Mouse (Mus musculus) Patski (cell line): Measurements from ENCODE around the gene Ccdc88c. TPM values are rescaled to one million over a fixed set of nuclear protein-coding genes. Genes with fewer than 3 reads are reported as not detected.
A peak's percentile ranks its signal among the peaks of the same experiment; 100 is the strongest.

ENCODE experiments used
- ATAC-seq: fragments of 100-300 bp; one replicate; pipeline ENCODE4 v1.8.0; 2021
- CTCF ChIA-PET: fragments of 350-600 bp; sonication (Branson Sonifier 250); formaldehyde crosslinking; loops from one replicate; lab custom pipeline; 2022; ENCODE audit warnings: inconsistent platforms; lab: Charles Lee
- POLR2A ChIA-PET: fragments of 350-600 bp; sonication (Branson Sonifier 250); formaldehyde crosslinking; loops from one replicate; lab custom pipeline; 2022; ENCODE audit warnings: antibody characterized with exemption, inconsistent platforms; lab: Charles Lee
- DNase-seq: peaks from one replicate; pipeline ENCODE4 v3.0.0-alpha.2; 2011; ENCODE audit warnings: low read depth, low spot score
- H3K27me3 ChIP-seq: fragments of 371-371 bp; one replicate; pipeline ENCODE4 v1.5.1; 2021
- CTCF ChIP-seq: fragments of 100-300 bp; IDR thresholded peaks from one replicate; pipeline ENCODE4 v1.5.1; 2021
- in situ Hi-C: fragments of 300-500 bp; cut with MboI; formaldehyde crosslinking; loops from 3 replicates; pipeline ENCODE4 v1.11.1; 2018; ENCODE audit warnings: low pct_unique_long_range_greater_than_20kb, mixed read lengths
- polyA plus RNA-seq: library from polyadenylated mRNA; unstranded; gene quantifications from one replicate; pipeline ENCODE4 v1.2.3, GENCODE M21; 2021

Ccdc88c gene
- polyA plus RNA-seq, 1 experiment from 2014 or later: 9.8 TPM

DNA sequence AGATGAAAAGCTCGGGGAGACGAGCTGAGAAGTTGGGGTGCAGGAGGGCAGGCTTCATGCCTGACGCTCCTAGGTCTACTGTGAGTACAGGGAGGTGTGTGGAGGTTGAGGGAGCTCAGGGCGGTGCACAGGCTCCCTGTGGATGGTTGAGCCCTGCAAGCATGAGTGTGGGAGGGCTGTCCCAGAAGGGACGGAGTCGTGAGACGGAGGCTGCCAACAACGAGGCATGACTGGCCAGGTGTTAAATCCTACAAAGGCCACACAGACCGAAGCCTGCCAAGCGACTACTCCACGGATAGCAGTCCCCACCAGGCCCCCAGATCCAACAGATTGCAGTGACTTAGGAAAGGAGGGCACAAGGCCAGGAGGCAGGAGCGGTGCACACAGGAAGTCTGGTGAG lies 118.1 kb downstream of the Ccdc88c start:
- in situ Hi-C loops: loop anchor here (10.0 kb wide), 1 partner anchor 306 kb away; no protein-coding TSS in a partner anchor
- TF ChIP-seq CTCF: no peak
- no peaks in the 10 kb centered on the region for H3K27me3 ChIP-seq
- ChIA-PET POLR2A (no interaction called here), CTCF (interaction anchor here (1.4 kb wide), 1 partner anchor 62 kb away, joined by 3 read pairs; no protein-coding TSS in a partner anchor)
- DNase-seq (no peak), ATAC-seq (no peak)

DNA sequence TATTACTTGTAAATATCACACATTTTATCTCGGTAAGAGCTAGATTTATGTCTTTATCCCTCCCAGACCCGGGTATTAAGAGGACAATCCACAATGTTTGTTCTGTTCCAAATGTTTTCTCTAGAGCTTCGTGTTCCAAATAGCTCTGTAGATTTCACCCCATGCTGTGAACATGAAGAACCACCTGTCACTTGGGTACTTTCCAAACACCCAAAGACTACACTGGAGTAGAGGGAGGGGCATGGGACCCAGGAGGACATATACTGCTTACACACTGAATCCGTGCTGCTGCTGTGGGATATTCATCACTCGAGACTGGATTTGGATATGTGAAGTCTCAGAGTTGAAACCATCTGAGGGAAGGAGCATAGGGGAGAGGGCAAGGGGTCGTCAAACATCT lies 119.1 kb downstream of the Ccdc88c start:
- ATAC-seq: no peak
- DNase-seq: no peak
- H3K27me3 ChIP-seq: no peaks in the 10 kb centered on the region
- in situ Hi-C loops: loop anchor here (10.0 kb wide), 1 partner anchor 305 kb away; no protein-coding TSS in a partner anchor
- TF ChIP-seq CTCF: no peak
- POLR2A ChIA-PET: no interaction called here
- CTCF ChIA-PET: interaction anchor here (1.4 kb wide), 1 partner anchor 61 kb away, joined by 3 read pairs; no protein-coding TSS in a partner anchor

DNA sequence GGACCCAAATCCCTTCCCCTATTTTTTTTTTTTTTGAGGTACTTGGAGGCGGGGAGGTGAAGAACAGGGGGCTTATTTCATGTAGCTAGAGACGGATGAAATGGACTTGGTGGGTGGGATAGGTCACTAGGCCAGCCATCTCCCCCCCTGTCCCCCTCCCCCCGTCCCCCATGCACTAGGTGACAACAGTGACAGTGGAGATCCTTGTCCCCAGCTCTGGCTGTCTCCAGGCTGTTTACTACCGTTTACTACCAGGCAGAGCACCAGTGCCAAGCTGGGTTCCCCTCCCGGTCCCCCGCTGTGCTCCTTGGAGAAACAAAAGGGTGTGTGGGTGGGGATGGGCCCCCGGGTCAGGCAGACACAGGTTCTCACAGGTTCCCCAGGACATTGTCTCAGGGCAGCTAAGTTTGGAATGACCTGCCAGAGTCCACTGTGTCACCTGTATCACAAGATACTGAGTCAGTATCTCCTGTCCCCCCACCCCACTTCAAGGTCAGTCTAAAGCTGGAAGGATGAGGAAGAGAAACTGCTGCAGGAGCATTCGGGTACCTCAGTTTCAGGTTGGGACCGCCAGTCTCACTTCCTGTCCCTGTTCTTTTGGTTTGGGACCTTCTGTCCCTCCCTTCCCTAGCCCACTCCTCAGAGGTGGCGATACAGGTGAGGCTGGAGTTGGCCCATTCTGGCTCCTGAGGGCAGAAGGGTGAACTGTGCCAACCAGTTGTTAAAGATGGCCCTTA lies 120.4 kb downstream of the Ccdc88c start:
- ATAC-seq: no peak
- in situ Hi-C loops: no loop called here
- no peak for DNase-seq
- ChIA-PET CTCF (no interaction called here), POLR2A (no interaction called here)
- H3K27me3 ChIP-seq: no peaks in the 10 kb centered on the region
- TF ChIP-seq CTCF: no peak

DNA sequence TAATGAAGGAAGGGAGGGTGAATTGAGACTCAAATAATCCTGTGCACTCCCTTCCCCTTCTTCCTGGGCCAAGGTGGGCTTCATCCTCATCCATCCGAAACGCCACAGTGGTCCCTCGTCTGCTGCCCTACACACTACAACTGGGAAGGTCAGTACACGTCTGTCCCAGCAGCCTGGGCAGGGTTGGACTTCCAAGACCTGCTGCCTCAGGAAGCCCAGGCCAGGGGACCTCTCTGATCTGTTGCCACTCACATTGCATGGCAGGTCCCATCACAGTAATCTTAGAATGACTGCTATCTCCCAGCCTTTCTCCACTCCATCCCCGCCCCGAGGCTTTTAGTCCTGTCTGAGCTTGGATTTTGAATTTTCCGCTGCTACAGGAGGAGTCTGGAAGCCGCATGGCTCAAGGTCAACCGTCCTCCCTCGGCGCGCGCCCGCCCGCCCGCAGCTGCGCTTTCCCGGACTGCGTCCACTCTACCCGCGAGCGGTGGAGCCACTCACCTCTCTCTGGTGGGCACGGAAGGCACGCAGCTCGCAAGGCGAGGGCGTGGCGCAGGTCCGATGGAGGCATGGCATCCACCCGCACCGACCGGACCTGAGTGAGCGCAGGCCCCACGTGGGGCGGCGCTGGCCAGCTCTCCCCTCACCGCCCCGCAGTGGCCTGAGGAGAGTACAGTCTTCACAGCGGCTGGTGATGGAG lies 121.1 kb downstream of the Ccdc88c start, which contains the start of gene Gpr68:
Gpr68 (minus strand) TSS at position 601 of the 700 bp plus-strand sequence.
- CTCF ChIA-PET: no interaction called here
- POLR2A ChIA-PET: no interaction called here
- TF ChIP-seq CTCF: no peak
- DNase-seq (no peak), ATAC-seq (no peak)
- H3K27me3 ChIP-seq: no peaks in the 10 kb centered on the region
- in situ Hi-C loops: no loop called here

DNA sequence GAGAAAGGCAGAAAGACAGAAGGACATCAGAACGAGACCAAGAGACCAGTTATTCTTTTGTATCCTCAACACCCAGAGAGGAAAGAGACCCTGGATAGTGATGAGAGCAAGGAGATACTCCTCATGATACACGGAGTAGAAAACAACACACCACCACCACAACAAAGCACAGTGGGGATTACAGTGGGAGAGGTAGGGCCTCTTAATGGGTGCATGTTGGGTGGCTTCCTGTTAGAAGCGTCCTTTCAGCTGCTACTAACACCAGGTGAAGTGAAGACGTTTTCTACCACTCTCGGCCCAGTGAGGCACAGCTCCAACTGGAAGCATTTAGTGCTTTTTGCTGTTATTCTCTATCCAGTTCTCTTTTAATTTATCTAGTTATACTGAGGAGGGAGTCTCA lies 122.0 kb downstream of the Ccdc88c start:
- CTCF ChIA-PET: no interaction called here
- POLR2A ChIA-PET: interaction anchor here (0.6 kb wide), 1 partner anchor 246 kb away, joined by 5 read pairs; no protein-coding TSS in a partner anchor
- in situ Hi-C loops: no loop called here
- no peak for ATAC-seq
- DNase-seq: no peak
- no peaks in the 10 kb centered on the region for H3K27me3 ChIP-seq
- no peak for TF ChIP-seq CTCF

DNA sequence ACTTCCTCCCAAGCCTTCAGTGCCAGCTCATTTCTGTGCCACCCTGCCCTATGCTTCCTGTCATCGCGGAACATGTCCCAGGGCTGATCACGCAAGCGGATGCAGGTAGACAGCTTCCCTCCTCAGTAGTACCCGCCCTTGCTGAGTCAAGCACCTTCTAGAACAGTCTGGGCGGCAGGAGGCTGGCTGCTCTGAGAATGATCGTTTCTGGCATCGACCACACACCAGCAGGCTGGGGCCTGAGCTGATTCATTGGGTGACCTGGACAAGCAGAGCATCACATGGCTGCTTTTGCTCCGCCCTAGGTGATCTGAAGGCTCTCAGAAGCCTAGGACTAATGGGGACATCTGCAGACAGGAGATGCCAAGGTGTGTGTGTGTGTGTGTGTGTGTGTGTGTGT lies 125.1 kb downstream of the Ccdc88c start:
- no peak for ATAC-seq
- no peak for TF ChIP-seq CTCF
- ChIA-PET POLR2A (no interaction called here), CTCF (interaction anchor here (0.9 kb wide), 1 partner anchor 12 kb away, joined by 3 read pairs; no protein-coding TSS in a partner anchor)
- in situ Hi-C loops: no loop called here
- H3K27me3 ChIP-seq: peaks cover 11% of the 10 kb centered on the region
- no peak for DNase-seq

DNA sequence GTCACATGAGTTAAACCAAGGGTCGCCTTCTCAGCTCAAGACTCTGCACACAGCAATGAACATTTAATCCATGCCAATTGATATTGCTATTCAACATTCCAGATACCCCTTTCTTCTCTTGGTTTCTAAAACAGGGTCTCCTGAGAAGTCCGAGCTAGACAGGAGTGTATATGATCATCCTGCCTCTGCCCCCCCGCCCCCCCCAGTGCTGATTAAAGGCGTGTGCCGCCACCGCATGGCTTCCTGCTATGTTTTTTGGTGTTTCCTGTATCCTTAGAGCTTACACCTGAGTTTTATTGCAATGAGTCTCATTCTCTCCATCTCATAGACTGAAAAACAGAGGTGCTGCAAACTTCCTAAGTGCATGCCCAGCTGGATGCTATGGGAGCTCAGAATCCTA lies 127.5 kb downstream of the Ccdc88c start:
- in situ Hi-C loops: no loop called here
- DNase-seq: no peak
- ChIA-PET CTCF (interaction anchor here (1.3 kb wide), 1 partner anchor 25 kb away, joined by 3 read pairs; no protein-coding TSS in a partner anchor), POLR2A (no interaction called here)
- H3K27me3 ChIP-seq: peaks cover 12% of the 10 kb centered on the region
- no peak for TF ChIP-seq CTCF
- ATAC-seq: no peak

DNA sequence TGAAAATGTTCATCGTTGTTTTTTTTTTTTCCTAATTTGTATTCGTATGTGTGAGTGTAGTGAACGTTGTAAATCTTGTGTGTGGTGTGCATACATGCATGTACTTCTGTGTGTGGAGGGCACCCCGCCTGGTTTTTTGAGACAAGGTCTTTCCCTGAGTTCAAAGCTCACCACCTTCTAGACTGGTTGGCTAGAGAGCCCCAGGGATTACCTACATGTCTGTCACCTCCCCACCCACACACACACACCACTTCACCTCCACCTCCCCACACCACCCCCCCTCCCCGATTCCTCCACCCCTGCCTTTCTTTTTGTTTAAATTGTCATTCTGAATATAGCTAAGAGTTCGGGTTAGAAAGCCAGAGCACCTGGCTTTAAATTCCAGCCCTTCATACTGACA lies 128.0 kb downstream of the Ccdc88c start:
- in situ Hi-C loops: no loop called here
- CTCF ChIA-PET: interaction anchor here (1.3 kb wide), 1 partner anchor 26 kb away, joined by 3 read pairs; no protein-coding TSS in a partner anchor
- DNase-seq: no peak
- TF ChIP-seq CTCF: no peak
- H3K27me3 ChIP-seq: peaks cover 12% of the 10 kb centered on the region
- POLR2A ChIA-PET: no interaction called here
- no peak for ATAC-seq

DNA sequence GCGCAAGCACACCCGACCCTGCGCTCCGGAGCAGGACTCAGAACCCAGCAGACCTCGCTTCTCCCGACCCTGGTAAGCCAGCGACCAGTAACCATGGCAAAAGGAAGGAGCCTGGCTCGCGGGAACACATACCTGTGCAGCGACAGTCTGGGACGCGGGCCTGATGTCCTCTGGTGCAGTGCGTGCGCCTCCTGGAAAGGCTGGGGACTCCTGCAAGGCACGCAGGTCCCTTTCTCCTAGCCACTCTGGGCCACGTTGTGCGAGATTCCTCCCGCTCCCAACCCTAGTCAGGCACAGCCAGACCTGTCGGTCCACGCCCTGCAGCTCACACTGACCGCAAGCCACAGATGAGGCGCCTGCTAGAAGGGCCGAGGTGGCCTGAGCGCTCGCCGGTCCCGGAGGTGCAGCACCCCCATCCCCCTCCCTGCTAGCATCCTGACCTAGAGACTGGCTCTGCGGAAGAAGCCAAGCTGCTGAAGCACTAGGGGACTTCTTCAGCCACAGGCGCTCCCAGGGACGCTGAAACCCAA lies 129.7 kb downstream of the Ccdc88c start:
- ChIA-PET CTCF (no interaction called here), POLR2A (no interaction called here)
- no peak for TF ChIP-seq CTCF
- ATAC-seq (peak; percentile 28), DNase-seq (no peak)
- in situ Hi-C loops: no loop called here
- peaks cover 12% of the 10 kb centered on the region for H3K27me3 ChIP-seq

DNA sequence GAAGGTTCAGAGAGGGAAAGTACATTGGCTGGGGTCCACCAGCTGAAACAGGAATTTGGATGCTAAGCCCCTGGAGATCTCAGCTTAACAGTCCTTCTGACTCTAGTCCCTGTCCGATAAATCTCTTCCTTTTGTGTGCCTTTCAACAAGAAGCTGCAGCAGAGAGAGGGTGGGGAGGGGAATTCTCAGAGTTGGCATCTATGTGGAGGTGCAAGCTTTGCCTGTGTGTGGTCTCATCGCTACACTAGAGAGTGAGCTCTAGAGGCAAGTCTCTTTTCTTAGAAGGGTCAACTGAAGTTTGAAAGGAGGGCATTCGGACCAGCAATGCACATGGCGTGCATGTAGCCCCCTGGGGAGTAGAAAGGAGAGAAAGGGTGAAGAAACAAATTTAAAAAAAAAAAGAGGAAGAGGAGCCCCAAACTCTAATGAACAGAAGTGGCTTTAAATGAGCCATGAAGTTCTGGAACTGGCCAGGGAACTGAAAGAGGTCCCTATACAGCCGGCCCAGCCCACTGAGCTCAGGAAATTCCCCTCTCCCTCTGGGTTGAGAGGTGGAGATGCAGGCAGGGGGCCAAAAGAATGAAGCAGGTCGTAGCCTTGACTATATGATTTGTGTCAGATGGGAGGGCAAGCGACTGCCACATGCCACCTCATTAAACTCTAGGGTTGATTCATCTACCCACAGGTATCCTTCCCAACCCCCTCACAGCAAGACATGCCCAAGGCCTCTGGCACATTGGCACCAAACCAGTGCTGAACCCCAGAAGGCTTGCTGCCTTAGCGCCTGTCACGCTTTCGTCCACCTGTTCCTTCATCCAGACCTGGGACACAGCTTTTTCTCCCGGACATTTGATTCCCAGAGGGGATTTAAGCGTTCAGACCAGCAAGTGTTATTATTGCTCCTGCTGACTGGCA lies 130.9 kb downstream of the Ccdc88c start:
- ATAC-seq (no peak), DNase-seq (peak; percentile 9)
- TF ChIP-seq CTCF: no peak
- CTCF ChIA-PET: interaction anchor here (0.9 kb wide), 1 partner anchor 43 kb away, joined by 3 read pairs; no protein-coding TSS in a partner anchor
- in situ Hi-C loops: no loop called here
- peaks cover 12% of the 10 kb centered on the region for H3K27me3 ChIP-seq
- POLR2A ChIA-PET: no interaction called here
